Mouse (Mus musculus) embryo, embryonic 11.5 days (tissue): Measurements from ENCODE around the gene Retnlg.
"Not testable (repeated sequence)": the region's sequence is repeated elsewhere in the genome, so short reads cannot be mapped to it uniquely, and the experiment has no call there.

ENCODE experiments used
- DNase-seq: peaks from one replicate; pipeline ENCODE4 v3.0.0-alpha.2; 2012; ENCODE audit warnings: low read depth, low spot score

Retnlg gene

GRCm38 (mm10) chr16:48872321-48872720 lies at the start of gene Retnlg:
Retnlg (plus strand) TSS chr16:48872621.
- DNase-seq = no peak

GRCm38 (mm10) chr16:48826474-48826873 lies 45.9 kb upstream of the Retnlg start:
- DNase-seq = no peak

- DNase-seq = no peak
Measured at GRCm38 (mm10) chr16:48827625-48828024, 44.8 kb upstream of the Retnlg start.

- DNase-seq = no peak
Measured at GRCm38 (mm10) chr16:48829060-48829459, 43.4 kb upstream of the Retnlg start.

DNA sequence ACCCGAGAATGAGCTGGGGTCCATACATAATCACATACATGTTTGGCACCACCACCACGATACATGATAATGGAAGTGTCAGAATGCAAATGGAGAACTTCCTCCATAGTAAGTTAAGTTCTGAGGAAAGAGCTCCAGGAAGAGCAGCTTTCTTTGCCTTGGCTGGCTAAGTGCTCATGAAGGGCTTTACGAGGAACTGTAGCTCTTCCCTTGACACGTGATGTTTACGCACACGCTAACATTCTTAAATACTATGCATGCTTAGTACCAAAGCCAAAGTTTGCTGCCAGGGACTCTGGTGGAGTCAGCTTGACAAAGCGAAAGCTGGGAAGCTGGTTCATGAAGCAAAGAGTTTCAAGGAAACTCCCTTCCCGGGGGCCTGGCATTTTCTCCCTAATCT lies 40.4 kb upstream of the Retnlg start:
- no peak for DNase-seq

GRCm38 (mm10) chr16:48833626-48834025 lies 38.8 kb upstream of the Retnlg start:
- DNase-seq = not testable (repeated sequence)

- DNase-seq = no peak
Measured at GRCm38 (mm10) chr16:48842266-48842665, 30.2 kb upstream of the Retnlg start, which contains the start of gene Retnla. Retnla (plus strand) TSS chr16:48842551.

DNA sequence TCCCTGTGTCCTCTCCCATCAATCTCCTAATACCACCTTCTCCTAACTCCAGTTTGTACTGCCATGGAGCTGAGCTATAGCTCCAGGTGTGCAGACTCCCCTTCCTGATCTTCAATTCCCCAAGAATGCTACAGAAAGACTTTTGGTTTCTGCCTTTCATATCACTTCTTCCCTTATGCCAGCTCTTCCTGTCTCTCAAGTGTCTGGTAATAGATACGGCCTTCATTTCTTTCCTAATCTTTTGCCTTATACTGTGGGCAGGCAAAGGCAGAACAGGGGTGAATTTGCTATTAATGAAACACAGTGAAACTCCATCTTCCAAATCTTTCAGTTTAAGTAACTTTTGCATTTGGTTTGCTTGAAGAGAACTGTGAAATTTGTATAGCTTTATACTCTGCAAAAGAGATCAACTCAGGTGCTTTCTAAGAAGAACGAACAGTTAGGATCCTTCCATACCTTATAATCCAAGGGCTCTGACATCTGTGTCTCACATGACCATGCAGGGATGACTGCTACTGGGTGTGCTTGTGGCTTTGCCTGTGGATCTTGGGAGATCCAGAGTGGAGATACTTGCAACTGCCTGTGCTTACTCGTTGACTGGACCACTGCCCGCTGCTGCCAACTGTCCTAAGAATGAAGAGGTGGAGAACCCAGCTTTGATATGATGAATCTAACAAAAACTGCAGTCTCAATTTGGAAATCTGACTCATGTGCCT lies 28.6 kb upstream of the Retnlg start:
- no peak for DNase-seq

DNA sequence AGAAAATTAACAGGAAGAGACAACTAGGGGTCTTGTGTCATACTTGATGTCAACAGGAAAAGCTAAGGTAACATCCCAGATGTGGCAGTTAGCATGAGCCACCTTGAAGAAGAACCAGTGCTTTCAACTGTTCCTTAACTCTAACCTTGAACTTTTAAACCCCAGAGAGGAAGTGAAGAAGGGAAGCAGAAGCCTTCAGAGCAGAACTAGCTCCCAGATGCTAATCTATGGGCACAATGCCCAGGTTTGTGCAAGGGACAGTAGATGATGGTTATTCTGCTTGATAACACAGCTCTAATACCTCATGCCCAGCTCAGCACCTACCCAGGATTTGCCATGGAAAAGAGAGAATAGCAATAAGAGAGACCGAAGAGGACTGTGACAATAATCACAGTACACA lies 7.4 kb upstream of the Retnlg start:
- DNase-seq = not testable (repeated sequence)

DNA sequence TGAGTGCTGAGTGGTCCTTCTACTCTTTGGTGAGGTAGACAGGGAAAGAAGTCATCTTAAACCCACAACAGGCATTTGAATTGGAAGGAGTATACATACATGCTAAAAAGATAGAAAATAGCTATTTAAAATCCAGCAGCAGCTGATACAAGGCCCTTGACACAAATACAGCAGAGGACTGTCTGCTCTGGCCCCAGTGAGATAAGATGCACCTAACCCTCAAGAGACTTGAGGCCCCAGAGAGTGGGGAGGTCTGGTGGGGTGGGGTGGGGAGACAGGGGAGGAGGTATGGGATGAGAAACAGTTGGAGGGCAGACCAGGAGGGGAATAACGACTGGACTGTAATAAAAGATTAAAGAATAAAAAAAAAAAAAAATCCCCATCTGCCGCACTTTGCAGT lies 4.7 kb upstream of the Retnlg start:
- no peak for DNase-seq

GRCm38 (mm10) chr16:48868663-48869062 lies 3.8 kb upstream of the Retnlg start:
- no peak for DNase-seq

DNA sequence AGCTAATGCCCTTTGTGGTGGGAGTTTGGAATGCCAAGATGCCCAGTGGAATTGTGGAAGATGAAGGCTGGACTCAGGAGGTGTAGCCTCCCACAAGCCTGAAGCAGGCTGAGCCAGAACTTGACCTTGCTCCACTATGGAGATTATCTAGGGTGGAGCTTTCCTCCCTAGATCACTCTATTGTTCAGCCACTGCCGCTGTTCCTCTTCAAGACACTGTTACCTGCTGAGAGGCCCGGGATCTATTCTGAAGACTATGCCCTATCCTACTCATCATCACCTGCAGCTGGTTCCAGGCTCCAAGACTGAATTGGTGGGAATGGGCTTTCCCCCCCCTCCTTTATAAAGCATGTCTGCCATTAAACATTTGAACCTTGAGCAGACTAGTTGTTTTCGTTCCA lies 2.8 kb upstream of the Retnlg start:
- no peak for DNase-seq

GRCm38 (mm10) chr16:48871754-48872153 lies 667 bp upstream of the Retnlg start:
- no peak for DNase-seq

- DNase-seq = no peak
Measured at GRCm38 (mm10) chr16:48890733-48891132, 18.3 kb downstream of the Retnlg start.

DNA sequence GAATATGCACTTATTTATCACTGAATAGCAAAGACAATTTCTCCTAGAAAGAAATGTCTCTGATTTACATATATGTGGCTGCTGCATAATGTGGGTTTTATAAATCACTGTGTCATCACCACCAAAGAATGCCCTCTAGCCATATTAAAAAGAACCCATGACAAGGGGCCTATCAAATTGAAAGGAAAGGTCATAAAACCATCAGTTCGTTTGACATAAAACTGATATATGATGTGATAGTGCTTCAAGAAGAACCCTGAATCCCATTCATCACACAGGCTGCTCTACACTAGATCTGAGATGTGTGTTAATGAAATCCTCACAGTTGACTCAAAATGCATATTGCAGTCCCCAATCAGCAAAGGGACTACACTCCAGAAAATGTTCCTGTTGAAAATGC lies 27.4 kb downstream of the Retnlg start:
- no peak for DNase-seq

- no peak for DNase-seq
Measured at GRCm38 (mm10) chr16:48911184-48911583, 38.8 kb downstream of the Retnlg start.

DNA sequence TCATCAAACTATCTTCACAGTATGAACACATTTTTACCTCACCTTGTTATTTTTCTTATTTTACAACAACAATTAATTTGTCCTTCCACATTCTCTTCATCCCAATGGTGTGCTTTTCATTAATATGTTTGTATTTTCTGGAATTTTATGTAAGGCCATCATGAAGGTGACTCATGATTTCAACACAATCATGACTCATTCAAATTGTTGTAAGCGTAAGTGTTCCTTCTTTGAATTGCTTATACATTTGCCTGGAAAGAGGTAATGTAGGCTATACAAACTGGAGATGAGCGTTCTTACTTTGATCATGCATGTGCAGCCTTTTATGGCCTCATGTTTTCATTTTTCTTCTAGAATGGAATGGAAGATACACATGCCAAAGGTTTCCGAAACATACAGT lies 40.8 kb downstream of the Retnlg start:
- no peak for DNase-seq

DNA sequence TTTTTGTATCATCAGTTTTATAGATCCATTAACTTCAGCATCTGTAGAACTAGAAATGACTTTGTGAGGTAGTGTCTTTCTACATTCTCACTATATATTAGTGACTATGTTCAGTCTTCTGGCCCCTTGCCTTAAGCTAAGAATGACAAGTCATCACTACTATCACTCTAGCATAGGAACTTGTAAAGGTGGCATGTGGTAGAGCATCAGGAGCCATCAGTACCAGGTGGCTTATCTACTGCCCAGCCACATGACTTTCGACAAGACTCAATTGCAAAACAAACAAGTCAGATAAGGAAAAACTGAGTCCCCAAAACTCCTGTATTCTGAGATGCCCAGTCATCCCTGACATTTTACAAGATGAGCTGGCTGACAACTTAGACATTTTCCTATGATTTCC lies 51.3 kb downstream of the Retnlg start:
- DNase-seq = no peak
